Mouse (Mus musculus) kidney, adult 2 months (tissue): ENCODE results near the gene Tmem108. TPM values are rescaled to one million over a fixed set of nuclear protein-coding genes. Genes with fewer than 3 reads are reported as not detected.
A peak's percentile ranks its signal among the peaks of the same experiment; 100 is the strongest.

Experiments
- DNase-seq: peaks from one replicate; pipeline ENCODE4 v3.0.0; 2021
- H3K27ac ChIP-seq: fragments of 200-500 bp; 2 replicates; pipeline ENCODE4 v1.5.1; 2012; ENCODE audit warnings: low read depth, low read length, control low read depth, inconsistent platforms; ENCODE audit not compliant: insufficient read depth
- H3K27me3 ChIP-seq: fragments of 200-500 bp; replicated peaks from 2 replicates; pipeline ENCODE4 v1.6.1; 2012; ENCODE audit warnings: mild to moderate bottlenecking, moderate library complexity, low read length, inconsistent platforms; ENCODE audit not compliant: control insufficient read depth, insufficient read depth
- H3K36me3 ChIP-seq: fragments of 200-500 bp; 2 replicates; pipeline ENCODE4 v1.6.1; 2012; ENCODE audit warnings: mild to moderate bottlenecking, moderate library complexity, low read length, inconsistent platforms; ENCODE audit not compliant: control insufficient read depth, insufficient read depth
- H3K4me1 ChIP-seq: fragments of 200-500 bp; 2 replicates; pipeline ENCODE4 v1.6.1; 2011; ENCODE audit warnings: low read length; ENCODE audit not compliant: control insufficient read depth, insufficient read depth
- H3K4me3 ChIP-seq: fragments of 200-500 bp; 2 replicates; pipeline ENCODE4 v1.5.1; 2011; ENCODE audit warnings: mild to moderate bottlenecking, low read depth, low read length, control low read depth; ENCODE audit not compliant: insufficient read depth
- CTCF ChIP-seq: fragments of 200-500 bp; conservative IDR thresholded peaks from 2 replicates; pipeline ENCODE4 v1.5.1; 2011; ENCODE audit warnings: low read depth, mild to moderate bottlenecking, control low read depth, low read length, moderate library complexity, mixed read lengths; ENCODE audit not compliant: insufficient read depth, insufficient read length
- POLR2A ChIP-seq: fragments of 200-500 bp; IDR thresholded peaks from one replicate; pipeline ENCODE4 v1.6.1; 2011; ENCODE audit warnings: low read depth, low read length, control low read depth
- WGBS: fragments of 180-500 bp; shearing (Covaris S2); methylation state at CpG from one replicate; pipeline ENCODE4 v1.1.7; 2018; 5-methylcytosine and 5-hydroxymethylcytosine counted together
- polyA plus RNA-seq: library from polyadenylated mRNA; depleted of rRNA; stranded (reverse); fragments of >200 nt; gene quantifications from 2 replicates; pipeline ENCODE4 v1.2.3, GENCODE M21; 2012

The Tmem108 gene
- polyA plus RNA-seq, 1 experiment = 7.1 TPM

GRCm38 (mm10) chr9:103778185-103778584 lies 16.5 kb upstream of the Tmem108 start:
- Histone ChIP-seq H3K27ac (no peak overlapping the region), H3K4me1 (no peaks in the 10 kb centered on the region), H3K27me3 (no peaks in the 10 kb centered on the region), H3K36me3 (no peaks in the 10 kb centered on the region), H3K4me3 (no peak overlapping the region)
- DNase-seq = no peak
- WGBS = 55% methylated on average over 1 of the region's 1 CpGs
- TF ChIP-seq CTCF = no peak
- no peak for TF ChIP-seq POLR2A

- H3K36me3 ChIP-seq = no peaks in the 10 kb centered on the region
- H3K27me3 ChIP-seq = no peaks in the 10 kb centered on the region
- no peak for DNase-seq
- H3K4me3 ChIP-seq = peak overlapping the region; percentile 66
- WGBS = under 1% methylated on average over 30 of the region's 30 CpGs
- no peak for TF ChIP-seq POLR2A
- no peak for TF ChIP-seq CTCF
- H3K27ac ChIP-seq = no peak overlapping the region
- H3K4me1 ChIP-seq = peaks cover 4% of the 10 kb centered on the region; the same call in 1 of the 2 replicates
Observed at GRCm38 (mm10) chr9:103761151-103761571, 476 bp downstream of the Tmem108 start.

GRCm38 (mm10) chr9:103760356-103760755 lies 1.3 kb downstream of the Tmem108 start:
- Histone ChIP-seq H3K4me3 (no peak overlapping the region), H3K36me3 (no peaks in the 10 kb centered on the region), H3K27me3 (no peaks in the 10 kb centered on the region), H3K4me1 (peaks cover 4% of the 10 kb centered on the region; the same call in 1 of the 2 replicates), H3K27ac (no peak overlapping the region)
- WGBS = 58% methylated on average over 8 of the region's 8 CpGs
- no peak for DNase-seq
- TF ChIP-seq POLR2A (no peak), CTCF (no peak)

DNA sequence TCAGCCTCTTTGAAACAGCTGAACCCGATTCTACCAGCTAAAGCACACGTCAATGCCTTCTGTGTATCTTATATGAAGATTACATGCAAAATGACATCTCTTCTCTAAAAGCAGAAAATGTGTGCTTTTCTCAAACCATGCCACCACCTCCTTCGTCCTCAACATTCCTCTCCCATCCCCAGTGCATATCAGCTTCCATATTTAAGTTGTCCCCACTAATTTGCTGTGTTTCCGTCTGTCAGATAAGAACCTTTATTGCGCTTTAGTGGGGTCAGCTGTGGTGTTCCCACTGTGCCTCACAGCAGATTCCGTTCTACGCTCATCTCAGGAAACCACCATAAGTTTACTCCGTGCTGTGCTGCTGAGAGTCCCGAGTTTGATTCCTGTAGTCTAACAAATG lies 1.8 kb downstream of the Tmem108 start:
- no peak for DNase-seq
- no peak for TF ChIP-seq CTCF
- TF ChIP-seq POLR2A = no peak
- Histone ChIP-seq H3K36me3 (no peaks in the 10 kb centered on the region), H3K4me3 (no peak overlapping the region), H3K4me1 (peaks cover 4% of the 10 kb centered on the region; the same call in 1 of the 2 replicates), H3K27me3 (no peaks in the 10 kb centered on the region), H3K27ac (no peak overlapping the region)
- 65% methylated on average over 9 of the region's 9 CpGs for WGBS

DNA sequence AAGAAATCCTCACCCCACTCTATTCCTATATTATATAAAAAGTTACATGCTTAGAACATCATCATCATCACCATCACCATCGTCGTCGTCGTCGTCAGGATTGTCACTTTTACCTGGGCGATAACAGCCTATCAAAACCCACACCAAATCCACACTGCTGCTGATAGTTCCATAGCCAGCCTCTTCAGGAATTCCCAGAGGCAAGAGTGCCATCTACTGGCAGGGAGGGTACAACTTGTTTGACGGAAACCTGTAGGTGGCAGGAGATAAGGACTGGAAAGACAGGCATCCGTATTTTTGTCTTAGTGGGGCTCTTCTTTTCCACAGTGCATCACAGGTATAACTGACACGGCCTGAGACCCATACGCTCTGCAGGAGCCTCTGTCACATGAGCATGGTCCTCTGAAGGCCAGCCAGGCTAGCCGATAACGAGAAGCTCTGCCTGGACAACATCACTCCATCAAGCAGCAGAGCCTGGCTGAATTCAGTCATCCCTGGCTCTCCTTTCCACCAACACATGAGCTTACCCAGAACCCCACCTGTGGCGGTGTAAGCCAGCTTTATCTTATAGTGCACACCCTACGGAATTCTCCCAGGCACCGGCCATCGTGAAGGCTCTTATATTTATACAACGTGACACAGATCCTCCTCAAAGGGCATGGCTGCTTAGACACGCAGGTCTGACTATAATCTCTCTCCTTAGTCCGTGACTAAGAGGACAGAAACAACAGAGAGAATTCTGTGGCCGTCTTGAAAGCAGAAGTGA lies 2.5 kb downstream of the Tmem108 start:
- DNase-seq = peak; percentile 85
- TF ChIP-seq CTCF (peak; percentile 95), POLR2A (no peak)
- Histone ChIP-seq H3K27me3 (no peaks in the 10 kb centered on the region), H3K27ac (no peak overlapping the region), H3K36me3 (no peaks in the 10 kb centered on the region), H3K4me3 (no peak overlapping the region), H3K4me1 (peaks cover 4% of the 10 kb centered on the region; the same call in 1 of the 2 replicates)
- WGBS = 18% methylated on average over 20 of the region's 20 CpGs

- Histone ChIP-seq H3K36me3 (no peaks in the 10 kb centered on the region), H3K27me3 (no peaks in the 10 kb centered on the region), H3K4me1 (peaks cover 4% of the 10 kb centered on the region; the same call in 1 of the 2 replicates), H3K4me3 (no peak overlapping the region), H3K27ac (no peak overlapping the region)
- no peak for DNase-seq
- 77% methylated on average over 7 of the region's 7 CpGs for WGBS
- TF ChIP-seq POLR2A (no peak), CTCF (no peak)
Observed at GRCm38 (mm10) chr9:103758246-103758645, 3.4 kb downstream of the Tmem108 start.

DNA sequence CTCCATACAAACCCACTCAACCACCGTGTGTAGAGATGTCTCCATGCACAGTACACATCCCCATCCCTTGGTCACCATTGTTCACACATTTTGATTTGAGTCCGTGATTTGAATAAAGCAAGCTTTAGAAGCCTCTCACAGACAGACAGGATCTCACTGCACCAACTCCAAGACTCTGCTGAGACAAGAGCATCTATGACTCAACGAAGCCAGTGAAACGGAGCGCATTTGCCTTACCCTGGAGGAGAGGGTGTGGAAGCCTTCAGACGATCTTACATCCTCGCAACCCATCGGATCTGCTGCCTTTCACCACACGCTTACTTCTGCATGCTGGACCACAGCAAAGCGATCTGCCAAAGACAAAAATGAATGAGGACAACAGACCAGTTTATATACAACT lies 9.0 kb downstream of the Tmem108 start:
- Histone ChIP-seq H3K27ac (no peak overlapping the region; the same call in 1 of the 2 replicates), H3K27me3 (no peaks in the 10 kb centered on the region), H3K4me1 (peaks cover 6% of the 10 kb centered on the region), H3K36me3 (no peaks in the 10 kb centered on the region), H3K4me3 (no peak overlapping the region)
- TF ChIP-seq CTCF (no peak), POLR2A (no peak)
- WGBS = 94% methylated on average over 10 of the region's 10 CpGs
- no peak for DNase-seq
